Mouse (Mus musculus) cerebellum, adult 2 months (tissue): ENCODE results near the gene Mmadhc.

Experiments
- CTCF ChIP-seq: fragments of 200-500 bp; IDR thresholded peaks from 2 replicates; pipeline ENCODE4 v1.5.1; 2011; ENCODE audit warnings: low read depth, mild to moderate bottlenecking, control low read depth, low read length, moderate library complexity, borderline replicate concordance; ENCODE audit not compliant: insufficient read depth
- POLR2A ChIP-seq: fragments of 200-500 bp; IDR thresholded peaks from 2 replicates; pipeline ENCODE4 v1.6.1; 2011; ENCODE audit warnings: low read length, control low read depth, borderline replicate concordance; ENCODE audit not compliant: insufficient read depth

- no peak for TF ChIP-seq POLR2A
- TF ChIP-seq CTCF: no peak
These were observed 48.0 kb downstream of the Mmadhc start for GRCm38 (mm10) chr2:50248551-50248950.
